Mouse (Mus musculus) embryonic facial prominence, embryonic 14.5 days (tissue): ENCODE data around the gene Nup50. TPM values are rescaled to one million over a fixed set of nuclear protein-coding genes. Genes with fewer than 3 reads are reported as not detected.

Experiments
- ATAC-seq: fragments of 200-750 bp; cut with Nextera tagmentation; 2 replicates; pipeline ENCODE4 v1.8.0; 2017; ENCODE audit warnings: low read depth, moderate number of reproducible peaks, moderate TSS enrichment
- DNase-seq: peaks from one replicate; pipeline ENCODE4 v3.0.0-alpha.2; 2015; ENCODE audit warnings: low spot score
- H3K27ac ChIP-seq: fragments of 300-500 bp; sonication (generic); replicated peaks from 2 replicates; pipeline ENCODE4 v1.5.1; 2014; ENCODE audit warnings: low read depth, mild to moderate bottlenecking, low read length, moderate library complexity
- H3K27me3 ChIP-seq: fragments of 300-500 bp; sonication (generic); replicated peaks from 2 replicates; pipeline ENCODE4 v1.6.1; 2014; ENCODE audit warnings: low read length; ENCODE audit not compliant: control insufficient read depth, insufficient read depth
- H3K36me3 ChIP-seq: fragments of 300-500 bp; sonication (generic); 2 replicates; pipeline ENCODE4 v1.6.1; 2014; ENCODE audit warnings: low read length, mixed read lengths; ENCODE audit not compliant: control insufficient read depth, insufficient read depth
- H3K4me1 ChIP-seq: fragments of 300-500 bp; sonication (generic); 2 replicates; pipeline ENCODE4 v1.6.1; 2014; ENCODE audit warnings: antibody characterized with exemption, low read length; ENCODE audit not compliant: control insufficient read depth, insufficient read depth
- H3K4me2 ChIP-seq: fragments of 300-500 bp; sonication (generic); 2 replicates; pipeline ENCODE4 v1.6.1; 2014; ENCODE audit warnings: low read depth, mild to moderate bottlenecking, low read length, moderate library complexity, mixed read lengths
- H3K4me3 ChIP-seq: fragments of 300-500 bp; sonication (generic); 2 replicates; pipeline ENCODE4 v1.5.1; 2014; ENCODE audit warnings: low read depth, mild to moderate bottlenecking, low read length
- H3K9ac ChIP-seq: fragments of 300-500 bp; sonication (generic); 2 replicates; pipeline ENCODE4 v1.6.1; 2014; ENCODE audit warnings: low read depth, mild to moderate bottlenecking, low read length, moderate library complexity, mixed read lengths
- H3K9me3 ChIP-seq: fragments of 300-500 bp; sonication (generic); 2 replicates; pipeline ENCODE4 v1.6.1; 2016; ENCODE audit warnings: low read length; ENCODE audit not compliant: control insufficient read depth
- WGBS: fragments of 180-500 bp; shearing (Covaris S2); extraction: QIAGEN DNeasy Blood & Tissue Kit; methylation state at CpG from one replicate; pipeline ENCODE4 v1.1.7; 2014; 5-methylcytosine and 5-hydroxymethylcytosine counted together
- microRNA-seq: library from miRNA; unstranded; fragments of <30 nt; microRNA quantifications from one replicate; pipeline ENCODE4, GENCODE M21; 2016; ENCODE audit warnings: borderline number of aligned reads
- polyA plus RNA-seq: library from polyadenylated mRNA; unstranded; fragments of >200 nt; fragmentation: Nextera tagmentation; extraction: Ambion mirVana; gene quantifications from 2 replicates; pipeline ENCODE4 v1.2.1, GENCODE M21; 2014

Nup50 gene
- polyA plus RNA-seq, 1 experiment from 2014 or later: 27.4 TPM

GRCm38 (mm10) chr15:84987874-84988825, 64.9 kb downstream of the Nup50 start, which contains the start of gene 5031439G07Rik:
TSS of gene 5031439G07Rik (minus strand) at chr15:84988551.
- peak within 1 kb of the TSS; percentile 87 for H3K9ac ChIP-seq
- peak within 1 kb of the TSS; percentile 72 for H3K27ac ChIP-seq
- ATAC-seq (peak; percentile 93), DNase-seq (peak; percentile 98)
- no peaks in the 10 kb centered on the region for H3K9me3 ChIP-seq
- peak within 1 kb of the TSS; percentile 76 for H3K4me2 ChIP-seq
- peak within 1 kb of the TSS; percentile 85 for H3K4me3 ChIP-seq
- no peaks in the 10 kb centered on the region for H3K36me3 ChIP-seq
- H3K4me1 ChIP-seq: peaks cover 5% of the 10 kb centered on the region; the same call in 1 of the 2 replicates
- H3K27me3 ChIP-seq: no peaks in the 10 kb centered on the region
- WGBS: 1% methylated on average over 20 of the region's 59 CpGs

DNA sequence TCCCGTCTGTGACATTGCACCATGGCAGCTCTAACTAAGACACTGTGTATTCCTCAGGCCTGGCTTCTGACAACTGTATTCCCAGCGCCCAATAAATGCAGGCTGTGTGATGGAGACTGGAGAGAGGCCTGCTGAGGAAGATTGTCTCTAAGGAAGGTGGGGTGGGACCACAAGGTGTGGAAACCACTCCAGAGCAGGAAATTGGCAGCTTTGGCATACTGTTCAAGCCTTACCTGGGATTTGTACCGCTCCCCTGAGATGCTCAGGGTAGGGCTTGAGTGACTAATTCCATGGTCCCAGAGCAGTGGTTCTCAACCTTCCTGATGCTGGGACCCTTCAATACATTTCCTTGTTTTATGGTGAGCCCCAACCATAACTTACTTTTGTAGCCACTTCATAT, 65.9 kb downstream of the Nup50 start:
- no peak overlapping the region for H3K9ac ChIP-seq
- ATAC-seq (no peak), DNase-seq (no peak)
- H3K4me1 ChIP-seq: peaks cover 5% of the 10 kb centered on the region; the same call in 1 of the 2 replicates
- WGBS: 67% methylated on average over 3 of the region's 3 CpGs
- H3K4me2 ChIP-seq: peak overlapping the region; percentile 76; the same call in 1 of the 2 replicates
- H3K27ac ChIP-seq: no peak overlapping the region
- H3K36me3 ChIP-seq: no peaks in the 10 kb centered on the region
- H3K4me3 ChIP-seq: no peak overlapping the region
- no peaks in the 10 kb centered on the region for H3K27me3 ChIP-seq
- H3K9me3 ChIP-seq: no peaks in the 10 kb centered on the region

- 66% methylated on average over 6 of the region's 7 CpGs for WGBS
- no peaks in the 10 kb centered on the region for H3K9me3 ChIP-seq
- no peaks in the 10 kb centered on the region for H3K27me3 ChIP-seq
- H3K4me3 ChIP-seq: no peak overlapping the region
- H3K36me3 ChIP-seq: no peaks in the 10 kb centered on the region
- H3K4me2 ChIP-seq: no peak overlapping the region
- no peak overlapping the region for H3K27ac ChIP-seq
- ATAC-seq (no peak), DNase-seq (no peak)
- peaks cover 5% of the 10 kb centered on the region; the same call in 1 of the 2 replicates for H3K4me1 ChIP-seq
- H3K9ac ChIP-seq: no peak overlapping the region
Measured at GRCm38 (mm10) chr15:84989771-84990170, 66.6 kb downstream of the Nup50 start.

Small RNA genes lying within 50 kb of the gene (microRNA-seq; reads per million reads assigned to microRNA genes)
- 21.9 reads per million, percentile 35 among the genes with 10 or more reads in this experiment for gene Mir1249

Other genes starting within 250 kb of the Nup50 start
- gene Arhgap8, start 203.4 kb upstream of the Nup50 start, polyA plus RNA-seq: 3.1 and 4.6 TPM in 2 replicates
- 0.49 and 0.52 TPM in 2 replicates for gene Phf21b, start 67.4 kb upstream of the Nup50 start, polyA plus RNA-seq
- gene Gm29666, start 3.4 kb upstream of the Nup50 start, polyA plus RNA-seq: 0.28 and 0.33 TPM in 2 replicates
- 9.2 and 11.1 TPM in 2 replicates for gene 5031439G07Rik, start 65.1 kb downstream of the Nup50 start, polyA plus RNA-seq
- gene Upk3a, start 93.7 kb downstream of the Nup50 start, polyA plus RNA-seq: 8.3 and 13.0 TPM in 2 replicates
- gene Fam118a, start 105.5 kb downstream of the Nup50 start, polyA plus RNA-seq: 21.9 and 23.1 TPM in 2 replicates
- 0.17 and 0.30 TPM in 2 replicates for gene Smc1b, start 208.6 kb downstream of the Nup50 start, polyA plus RNA-seq
- 0.67 and 0.69 TPM in 2 replicates for gene Ribc2, start 208.7 kb downstream of the Nup50 start, polyA plus RNA-seq